Mouse (Mus musculus): ENCODE results near the gene Spint3.

DNA sequence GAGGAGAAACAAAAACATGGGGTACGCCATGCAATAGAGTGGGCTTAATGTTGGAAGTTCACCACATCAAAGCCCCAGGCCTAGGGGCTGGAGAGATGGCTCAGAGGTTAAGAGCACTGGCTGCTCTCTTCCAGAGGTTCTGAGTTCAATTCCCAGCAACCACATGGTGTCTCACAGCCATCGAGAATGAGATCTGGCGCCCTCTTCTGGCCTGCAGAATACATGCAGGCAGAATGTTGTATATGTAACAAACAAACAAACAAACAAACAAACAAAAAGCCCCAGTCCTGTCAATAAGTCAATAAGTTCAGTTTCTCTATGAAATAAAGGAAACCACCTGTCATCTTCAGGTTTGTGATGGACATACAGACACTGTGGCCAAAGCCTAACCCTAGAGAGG lies 26.9 kb upstream of the Spint3 start:
- TF ChIP-seq MYOD1 (IDR thresholded peaks at IDR 0.05; ENCODE audit: control insufficient read depth, insufficient read length, low read depth) (no peak), CEBPB (IDR thresholded peaks at IDR 0.05; ENCODE audit: low read depth) (no peak), CTCF (IDR thresholded peaks at IDR 0.05; ENCODE audit: control insufficient read depth, insufficient read depth, insufficient read length) (no peak)
